Mouse (Mus musculus): ENCODE data around the gene Xrcc6. TPM values are rescaled to one million over a fixed set of nuclear protein-coding genes. Genes with fewer than 3 reads are reported as not detected.

Xrcc6 gene
- polyA plus RNA-seq, 1 experiment, result 53.7 TPM

DNA sequence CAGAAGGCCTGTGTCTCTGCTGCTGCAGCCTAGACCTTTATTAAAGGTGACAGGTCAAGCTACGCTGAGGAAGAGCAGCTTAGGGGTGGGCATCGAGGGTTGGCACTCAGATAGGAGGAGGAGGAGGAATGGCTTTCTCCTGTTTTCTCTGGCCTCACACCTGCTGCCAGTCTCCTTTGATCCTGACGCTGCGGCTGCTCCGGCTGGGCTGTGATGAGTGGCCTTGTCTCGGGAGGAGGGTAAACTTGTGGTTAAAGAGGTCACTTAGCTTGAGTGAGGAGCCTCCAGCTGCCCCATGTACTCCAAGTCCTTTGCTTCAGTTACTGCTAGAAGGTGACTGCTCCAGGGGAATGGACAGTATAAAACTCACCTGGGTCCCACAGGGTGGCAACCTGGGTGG, 6.4 kb downstream of the Xrcc6 start:
- Histone ChIP-seq H3K79me3 (ENCODE audit: low read depth) (no peaks in the 10 kb centered on the region), H3K36me3 (ENCODE audit: control insufficient read depth, insufficient read depth) (peaks cover 62% of the 10 kb centered on the region), H3K79me2 (ENCODE audit: control insufficient read depth, insufficient read depth) (no peaks in the 10 kb centered on the region), H3K27me3 (ENCODE audit: control insufficient read depth, insufficient read depth, insufficient read length) (no peaks in the 10 kb centered on the region), H3K4me3 (ENCODE audit: insufficient read depth, poor library complexity, severe bottlenecking) (no peak overlapping the region), H3ac (ENCODE audit: control insufficient read depth, insufficient read length, low read depth) (no peak overlapping the region)
- TF ChIP-seq CEBPB (IDR thresholded peaks at IDR 0.05; ENCODE audit: low read depth), result no peak
- no peak for TF ChIP-seq USF1 (IDR thresholded peaks at IDR 0.05; ENCODE audit: low read depth)
- no peak for TF ChIP-seq FOSL1 (IDR thresholded peaks at IDR 0.05; ENCODE audit: insufficient read depth, low read length, poor library complexity, severe bottlenecking)
- TF ChIP-seq MYOG (IDR thresholded peaks at IDR 0.05; ENCODE audit: control insufficient read depth, extremely low read depth, insufficient read length), result no peak
- no peak for TF ChIP-seq MYOD1 (IDR thresholded peaks at IDR 0.05; ENCODE audit: control insufficient read depth, insufficient read length, low read depth)
- no peak for TF ChIP-seq CTCF (IDR thresholded peaks at IDR 0.05; ENCODE audit: control insufficient read depth, insufficient read depth, insufficient read length)
- no peak for TF ChIP-seq MAX (IDR thresholded peaks at IDR 0.05)

DNA sequence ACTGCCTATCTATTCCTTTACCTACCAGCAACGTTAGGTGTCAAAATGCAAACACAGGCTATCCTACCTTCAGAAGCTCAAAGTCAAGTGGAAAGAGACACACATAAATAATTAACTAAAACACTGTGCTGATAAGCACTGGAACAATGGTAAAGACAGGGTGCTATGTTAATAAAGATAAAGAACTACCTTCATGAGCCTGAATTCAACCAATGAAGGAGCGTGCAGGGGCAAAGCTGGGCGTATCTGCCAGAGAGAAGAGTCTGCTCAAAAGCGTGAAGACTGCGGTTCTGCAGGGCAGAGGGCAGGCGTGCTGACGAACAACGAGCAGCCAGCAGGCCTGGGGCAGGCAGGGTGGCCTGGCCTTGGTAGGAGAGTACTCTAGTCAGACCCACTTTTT, 16.6 kb downstream of the Xrcc6 start:
- Histone ChIP-seq H3K36me3 (ENCODE audit: control insufficient read depth, insufficient read depth) (peaks cover 34% of the 10 kb centered on the region), H3K27me3 (ENCODE audit: control insufficient read depth, insufficient read depth, insufficient read length) (no peaks in the 10 kb centered on the region), H3K4me3 (ENCODE audit: insufficient read depth, poor library complexity, severe bottlenecking) (no peak overlapping the region), H3K79me3 (ENCODE audit: low read depth) (peaks cover 3% of the 10 kb centered on the region), H3ac (ENCODE audit: control insufficient read depth, insufficient read length, low read depth) (no peak overlapping the region), H3K79me2 (ENCODE audit: control insufficient read depth, insufficient read depth) (peaks cover 26% of the 10 kb centered on the region)
- TF ChIP-seq MYOG (IDR thresholded peaks at IDR 0.05; ENCODE audit: control insufficient read depth, extremely low read depth, insufficient read length), result no peak
- TF ChIP-seq CTCF (IDR thresholded peaks at IDR 0.05; ENCODE audit: control insufficient read depth, insufficient read depth, insufficient read length), result no peak
- TF ChIP-seq FOSL1 (IDR thresholded peaks at IDR 0.05; ENCODE audit: insufficient read depth, low read length, poor library complexity, severe bottlenecking), result no peak
- TF ChIP-seq MAX (IDR thresholded peaks at IDR 0.05), result no peak
- TF ChIP-seq USF1 (IDR thresholded peaks at IDR 0.05; ENCODE audit: low read depth), result no peak
- TF ChIP-seq MYOD1 (IDR thresholded peaks at IDR 0.05; ENCODE audit: control insufficient read depth, insufficient read length, low read depth), result no peak
- no peak for TF ChIP-seq CEBPB (IDR thresholded peaks at IDR 0.05; ENCODE audit: low read depth)

DNA sequence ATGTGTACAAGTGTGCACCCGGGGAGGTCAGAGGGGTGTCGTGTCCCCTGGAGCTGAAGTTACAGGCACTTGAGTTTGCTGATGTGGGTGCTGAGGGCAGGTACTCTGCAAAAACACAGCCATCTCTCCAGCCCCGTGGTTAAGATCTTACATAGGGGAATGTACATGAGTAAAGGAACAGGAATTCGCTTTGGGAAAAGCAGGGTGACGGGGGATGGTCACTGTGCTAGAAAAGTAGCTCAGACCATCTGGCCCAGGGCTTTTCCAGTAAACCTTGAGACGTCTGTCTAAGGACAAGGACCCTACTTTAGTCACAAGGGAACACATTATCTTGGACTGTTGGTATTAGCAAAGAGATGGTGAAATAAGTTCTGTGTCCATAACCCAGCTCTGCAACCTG, 24.3 kb downstream of the Xrcc6 start:
- Histone ChIP-seq H3K36me3 (ENCODE audit: control insufficient read depth, insufficient read depth) (peaks cover 7% of the 10 kb centered on the region), H3K27me3 (ENCODE audit: control insufficient read depth, insufficient read depth, insufficient read length) (no peaks in the 10 kb centered on the region), H3K79me2 (ENCODE audit: control insufficient read depth, insufficient read depth) (peaks cover 86% of the 10 kb centered on the region), H3ac (ENCODE audit: control insufficient read depth, insufficient read length, low read depth) (no peak overlapping the region), H3K79me3 (ENCODE audit: low read depth) (peaks cover 46% of the 10 kb centered on the region), H3K4me3 (ENCODE audit: insufficient read depth, poor library complexity, severe bottlenecking) (no peak overlapping the region)
- TF ChIP-seq MAX (IDR thresholded peaks at IDR 0.05), result peak; percentile 42
- no peak for TF ChIP-seq FOSL1 (IDR thresholded peaks at IDR 0.05; ENCODE audit: insufficient read depth, low read length, poor library complexity, severe bottlenecking)

DNA sequence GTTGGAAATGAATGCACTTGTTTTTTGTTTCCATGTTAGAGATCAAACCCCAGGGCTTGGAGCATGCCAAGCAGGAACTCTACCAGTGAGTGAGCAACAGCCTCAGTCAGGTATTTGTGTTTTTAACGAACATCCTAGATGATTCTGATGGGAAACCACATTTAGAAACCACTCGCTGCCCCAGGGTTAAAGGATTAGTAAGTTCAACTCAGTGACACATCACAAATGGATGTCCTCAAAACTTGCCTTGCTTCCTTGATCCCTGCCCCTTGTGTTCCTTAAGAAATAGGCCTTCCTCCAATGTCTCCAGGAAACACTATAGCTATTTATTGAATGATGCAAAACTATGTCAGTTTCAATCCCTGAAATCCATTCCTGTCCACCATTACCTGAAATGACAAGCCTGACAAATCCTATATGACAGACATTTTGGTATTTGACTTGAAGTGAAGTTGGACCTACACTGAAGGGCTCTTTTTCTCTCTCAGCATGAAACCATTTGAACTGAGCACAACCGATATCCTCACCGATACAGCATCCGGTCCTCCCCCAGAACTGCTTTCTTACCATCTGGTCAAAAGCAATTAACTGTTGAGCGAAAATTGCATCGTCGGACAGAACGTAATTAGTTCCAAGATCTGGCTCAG, 27.2 kb downstream of the Xrcc6 start:
- peak overlapping the region; percentile 95 for H3K4me3 ChIP-seq (ENCODE audit: insufficient read depth, poor library complexity, severe bottlenecking)
- H3ac ChIP-seq (ENCODE audit: control insufficient read depth, insufficient read length, low read depth), result peak overlapping the region; percentile 86
- no peak for TF ChIP-seq MYOD1 (IDR thresholded peaks at IDR 0.05; ENCODE audit: control insufficient read depth, insufficient read length, low read depth)
- no peak for TF ChIP-seq MAX (IDR thresholded peaks at IDR 0.05)
- TF ChIP-seq CEBPB (IDR thresholded peaks at IDR 0.05; ENCODE audit: low read depth), result no peak
- no peak for TF ChIP-seq MYOG (IDR thresholded peaks at IDR 0.05; ENCODE audit: control insufficient read depth, extremely low read depth, insufficient read length)
- no peak for TF ChIP-seq FOSL1 (IDR thresholded peaks at IDR 0.05; ENCODE audit: insufficient read depth, low read length, poor library complexity, severe bottlenecking)
- no peak for TF ChIP-seq CTCF (IDR thresholded peaks at IDR 0.05; ENCODE audit: control insufficient read depth, insufficient read depth, insufficient read length)
- no peak for TF ChIP-seq USF1 (IDR thresholded peaks at IDR 0.05; ENCODE audit: low read depth)
- peaks cover 20% of the 10 kb centered on the region for H3K36me3 ChIP-seq (ENCODE audit: control insufficient read depth, insufficient read depth)
- no peaks in the 10 kb centered on the region for H3K27me3 ChIP-seq (ENCODE audit: control insufficient read depth, insufficient read depth, insufficient read length)
- peaks cover 78% of the 10 kb centered on the region for H3K79me2 ChIP-seq (ENCODE audit: control insufficient read depth, insufficient read depth)
- peaks cover 47% of the 10 kb centered on the region for H3K79me3 ChIP-seq (ENCODE audit: low read depth)

DNA sequence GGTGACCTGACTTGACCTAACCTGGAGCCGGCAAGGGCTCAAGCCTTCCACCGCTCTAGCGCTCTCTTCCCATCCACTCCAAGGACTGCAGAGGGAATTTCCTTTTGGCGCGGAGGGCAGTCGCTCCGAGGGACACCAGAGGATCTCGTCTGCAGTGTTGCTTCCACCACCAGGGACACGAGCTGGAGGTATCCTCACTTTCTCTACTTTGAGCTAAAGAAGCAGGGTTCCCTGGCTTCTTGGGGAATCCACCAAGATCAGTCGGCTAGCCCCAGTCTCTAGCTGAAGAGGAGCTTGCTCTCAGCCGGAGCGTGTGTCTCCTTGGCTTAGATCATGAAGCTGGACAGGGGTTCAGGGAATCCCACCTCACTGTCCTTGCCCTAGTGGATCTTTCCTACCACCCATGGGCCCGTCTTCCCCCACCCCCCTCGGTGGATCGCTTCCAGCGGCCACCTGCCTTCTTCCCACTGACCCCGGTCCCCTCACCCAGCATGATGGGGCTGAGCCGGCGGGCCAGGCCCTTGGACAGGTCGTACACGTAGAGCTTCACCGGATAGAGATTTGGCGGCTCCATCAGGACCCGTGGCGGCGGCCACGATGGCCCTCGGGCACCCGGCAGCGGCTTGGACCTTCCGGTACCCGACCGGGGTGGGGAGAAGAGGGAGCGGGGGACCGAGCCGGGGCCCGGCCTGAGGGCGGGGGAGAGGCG, 27.9 kb downstream of the Xrcc6 start:
- peaks cover 71% of the 10 kb centered on the region for H3K79me2 ChIP-seq (ENCODE audit: control insufficient read depth, insufficient read depth)
- no peaks in the 10 kb centered on the region for H3K27me3 ChIP-seq (ENCODE audit: control insufficient read depth, insufficient read depth, insufficient read length)
- H3ac ChIP-seq (ENCODE audit: control insufficient read depth, insufficient read length, low read depth), result peak overlapping the region; percentile 86
- peaks cover 45% of the 10 kb centered on the region for H3K79me3 ChIP-seq (ENCODE audit: low read depth)
- H3K4me3 ChIP-seq (ENCODE audit: insufficient read depth, poor library complexity, severe bottlenecking), result peak overlapping the region; percentile 95
- H3K36me3 ChIP-seq (ENCODE audit: control insufficient read depth, insufficient read depth), result peaks cover 22% of the 10 kb centered on the region
- no peak for TF ChIP-seq CTCF (IDR thresholded peaks at IDR 0.05; ENCODE audit: control insufficient read depth, insufficient read depth, insufficient read length)
- TF ChIP-seq USF1 (IDR thresholded peaks at IDR 0.05; ENCODE audit: low read depth), result no peak
- TF ChIP-seq FOSL1 (IDR thresholded peaks at IDR 0.05; ENCODE audit: insufficient read depth, low read length, poor library complexity, severe bottlenecking), result no peak
- no peak for TF ChIP-seq MYOG (IDR thresholded peaks at IDR 0.05; ENCODE audit: control insufficient read depth, extremely low read depth, insufficient read length)
- TF ChIP-seq MYOD1 (IDR thresholded peaks at IDR 0.05; ENCODE audit: control insufficient read depth, insufficient read length, low read depth), result no peak
- no peak for TF ChIP-seq CEBPB (IDR thresholded peaks at IDR 0.05; ENCODE audit: low read depth)
- TF ChIP-seq MAX (IDR thresholded peaks at IDR 0.05), result no peak

All from C2C12 (cell line).